Mouse (Mus musculus): Measurements from ENCODE around the gene Atp1b1. TPM values are rescaled to one million over a fixed set of nuclear protein-coding genes. Genes with fewer than 3 reads are reported as not detected.

The Atp1b1 gene
- total and polyA plus RNA-seq, 3 experiments, result 0.17 to 0.32 (median 0.23) TPM

DNA sequence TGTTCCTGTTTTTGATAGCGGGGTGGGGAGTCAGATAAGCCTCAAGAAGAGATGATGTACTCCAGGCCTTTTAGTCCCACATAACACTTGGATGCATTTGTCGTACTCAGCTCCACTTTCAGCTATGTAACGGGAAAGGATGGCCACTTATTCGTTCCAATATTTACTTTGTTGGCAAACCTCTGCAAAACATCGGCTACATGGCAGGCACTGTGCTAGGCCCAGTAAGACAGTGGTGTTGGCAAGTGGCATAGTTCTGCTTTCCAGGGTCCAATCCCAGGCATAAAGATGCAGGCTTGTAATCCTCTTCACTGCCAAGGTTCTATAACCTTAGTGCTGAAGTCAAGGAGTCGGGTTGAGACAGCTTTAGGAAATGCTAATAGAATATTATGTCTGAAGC is 16.2 kb upstream of the Atp1b1 start:
- in situ Hi-C loops (cut with MboI; ENCODE audit: low pct_ligation_motif_present, low pct_unique_long_range_greater_than_20kb, low sequenced_read_pairs), result no loop called here
- Histone ChIP-seq H3K4me1 (ENCODE audit: control insufficient read depth in 1 of 2, insufficient read depth in 2 of 2) (no peaks in the 10 kb centered on the region), H3K36me3 (replicated peaks in 1 of 2; ENCODE audit: control insufficient read depth in 1 of 2, insufficient read depth in 1 of 2, low read length in 1 of 2) (no peaks in the 10 kb centered on the region), H3K27ac (ENCODE audit: insufficient read depth, low read depth) (no peak overlapping the region), H3K79me2 (replicated peaks; ENCODE audit: control insufficient read depth, extremely low read depth, insufficient read depth, poor library complexity, severe bottlenecking) (no peaks in the 10 kb centered on the region), H3K4me2 (ENCODE audit: insufficient read depth, low read depth, poor library complexity, severe bottlenecking) (no peak overlapping the region), H3K9ac (ENCODE audit: insufficient read depth, low read depth) (no peak overlapping the region), H3K27me3 (replicated peaks) (no peaks in the 10 kb centered on the region), H3K9me3 (replicated peaks; ENCODE audit: low read length) (no peaks in the 10 kb centered on the region), H3K4me3 (replicated peaks in 1 of 3; ENCODE audit: low read depth in 2 of 3, low read length in 2 of 3, poor library complexity in 1 of 3) (no peak overlapping the region)
- dilution Hi-C loops (cut with MboI; ENCODE audit: extremely low pct_ligation_motif_present, extremely low pct_unique_long_range_greater_than_20kb, low sequenced_read_pairs), result no loop called here
- no peak for TF ChIP-seq SMC3 (IDR thresholded peaks at IDR 0.05; ENCODE audit: low read depth, low read length)
- TF ChIP-seq JUN (IDR thresholded peaks at IDR 0.05; ENCODE audit: insufficient read depth, low read depth, low read length), result no peak
- TF ChIP-seq GABPA (IDR thresholded peaks at IDR 0.05; ENCODE audit: insufficient replicate concordance, low read depth, low read length), result no peak
- TF ChIP-seq CHD1 (IDR thresholded peaks at IDR 0.05; ENCODE audit: low read depth, low read length), result no peak
- no peak for TF ChIP-seq KAT2A (IDR thresholded peaks at IDR 0.05; ENCODE audit: insufficient replicate concordance, low read length)
- TF ChIP-seq IRF4 (IDR thresholded peaks at IDR 0.05; ENCODE audit: low read depth, low read length), result no peak
- TF ChIP-seq ELF1 (IDR thresholded peaks at IDR 0.05; ENCODE audit: low read depth, low read length), result no peak
- no peak for TF ChIP-seq TCF12 (IDR thresholded peaks at IDR 0.05; ENCODE audit: low read depth, low read length)
- TF ChIP-seq POLR2AphosphoS2 (IDR thresholded peaks at IDR 0.05; ENCODE audit: low read depth, low read length), result no peak
- no peak for TF ChIP-seq USF1 (IDR thresholded peaks at IDR 0.05; ENCODE audit: low read depth, low read length)
- no peak for TF ChIP-seq USF2 (conservative IDR thresholded peaks at IDR 0.05; ENCODE audit: low read depth, low read length)
- TF ChIP-seq TBP (conservative IDR thresholded peaks at IDR 0.05; ENCODE audit: low read depth, low read length), result no peak
- no peak for TF ChIP-seq MYC (IDR thresholded peaks at IDR 0.05; ENCODE audit: low read depth, low read length)
- no peak for TF ChIP-seq ZC3H11A (IDR thresholded peaks at IDR 0.05; ENCODE audit: low read depth, low read length)
- no peak for TF ChIP-seq POLR2A (IDR thresholded peaks at IDR 0.05; ENCODE audit: low read depth, low read length)
- no peak for TF ChIP-seq PAX5 (IDR thresholded peaks at IDR 0.05; ENCODE audit: low read length)
- TF ChIP-seq CTCF (conservative IDR thresholded peaks at IDR 0.05 in 1 of 2, IDR thresholded peaks at IDR 0.05 in 1 of 2; ENCODE audit: low read depth in 2 of 2, low read length in 2 of 2), result no peak
- TF ChIP-seq MXI1 (IDR thresholded peaks at IDR 0.05; ENCODE audit: low read depth, low read length), result no peak
- DNase-seq (ENCODE audit: extremely low read depth), result no peak

DNA sequence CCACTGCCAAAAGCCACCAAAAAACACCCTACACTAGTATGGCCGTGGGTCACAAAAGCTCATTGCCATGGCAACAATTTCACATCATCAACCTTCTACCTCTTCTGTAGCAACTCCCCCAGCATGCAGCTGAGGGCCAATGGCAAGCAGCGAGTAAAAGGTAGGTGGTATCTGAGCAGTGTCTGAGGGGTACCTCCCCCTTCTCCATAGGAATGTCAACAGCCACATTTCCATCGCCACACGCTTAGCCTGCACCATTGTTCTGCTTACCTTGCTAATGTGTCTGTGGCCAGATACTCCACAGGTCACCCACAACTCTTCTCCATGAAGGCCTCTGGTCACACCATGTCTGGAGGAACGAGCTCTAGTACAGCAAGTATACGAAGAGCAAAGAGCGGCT is 15.2 kb upstream of the Atp1b1 start:
- no peak overlapping the region for H3K4me3 ChIP-seq (replicated peaks in 1 of 3; ENCODE audit: low read depth in 2 of 3, low read length in 2 of 3, poor library complexity in 1 of 3)
- TF ChIP-seq POLR2A (IDR thresholded peaks at IDR 0.05; ENCODE audit: low read depth, low read length) (no peak), USF1 (IDR thresholded peaks at IDR 0.05; ENCODE audit: low read depth, low read length) (no peak), GABPA (IDR thresholded peaks at IDR 0.05; ENCODE audit: insufficient replicate concordance, low read depth, low read length) (no peak), TCF12 (IDR thresholded peaks at IDR 0.05; ENCODE audit: low read depth, low read length) (no peak), POLR2AphosphoS2 (IDR thresholded peaks at IDR 0.05; ENCODE audit: low read depth, low read length) (no peak), HCFC1 (IDR thresholded peaks at IDR 0.05; ENCODE audit: low read depth, low read length) (no peak), SMC3 (IDR thresholded peaks at IDR 0.05; ENCODE audit: low read depth, low read length) (no peak), CHD1 (IDR thresholded peaks at IDR 0.05; ENCODE audit: low read depth, low read length) (no peak)
- dilution Hi-C loops (cut with MboI; ENCODE audit: extremely low pct_ligation_motif_present, extremely low pct_unique_long_range_greater_than_20kb, low sequenced_read_pairs), result no loop called here

More for the DNA sequence above, 15.2 kb upstream of the Atp1b1 start:
- in situ Hi-C loops (cut with MboI; ENCODE audit: low pct_ligation_motif_present, low pct_unique_long_range_greater_than_20kb, low sequenced_read_pairs), result no loop called here
- Histone ChIP-seq H3K9ac (ENCODE audit: insufficient read depth, low read depth) (no peak overlapping the region), H3K27ac (ENCODE audit: insufficient read depth, low read depth) (no peak overlapping the region), H3K4me2 (ENCODE audit: insufficient read depth, low read depth, poor library complexity, severe bottlenecking) (no peak overlapping the region), H3K9me3 (replicated peaks; ENCODE audit: low read length) (no peaks in the 10 kb centered on the region), H3K4me1 (ENCODE audit: control insufficient read depth in 1 of 2, insufficient read depth in 2 of 2) (no peaks in the 10 kb centered on the region), H3K27me3 (replicated peaks) (no peaks in the 10 kb centered on the region), H3K79me2 (replicated peaks; ENCODE audit: control insufficient read depth, extremely low read depth, insufficient read depth, poor library complexity, severe bottlenecking) (no peaks in the 10 kb centered on the region), H3K36me3 (replicated peaks in 1 of 2; ENCODE audit: control insufficient read depth in 1 of 2, insufficient read depth in 1 of 2, low read length in 1 of 2) (no peaks in the 10 kb centered on the region)
- DNase-seq (ENCODE audit: extremely low read depth), result no peak
